Mouse (Mus musculus) forebrain, embryonic 14.5 days (tissue): ENCODE data around the gene Dcun1d3. TPM values are rescaled to one million over a fixed set of nuclear protein-coding genes. Genes with fewer than 3 reads are reported as not detected.

Source experiments
- ATAC-seq: fragments of 200-750 bp; cut with Nextera tagmentation; 2 replicates; pipeline ENCODE4 v1.8.0; 2017; ENCODE audit warnings: mild to moderate bottlenecking, moderate library complexity
- DNase-seq: peaks from one replicate; pipeline ENCODE4 v3.0.0-alpha.2; 2015; ENCODE audit warnings: low spot score
- H3K27ac ChIP-seq: fragments of 300-500 bp; sonication (generic); 2 replicates; pipeline ENCODE4 v1.5.1; 2014; ENCODE audit warnings: low read depth, mild to moderate bottlenecking, control low read depth, low read length, moderate library complexity
- H3K27me3 ChIP-seq: fragments of 300-500 bp; sonication (generic); replicated peaks from 2 replicates; pipeline ENCODE4 v1.6.1; 2014; ENCODE audit warnings: low read length, control low read depth, mixed read lengths; ENCODE audit not compliant: control insufficient read depth, insufficient read depth
- H3K36me3 ChIP-seq: fragments of 300-500 bp; sonication (generic); 2 replicates; pipeline ENCODE4 v1.6.1; 2014; ENCODE audit warnings: low read length, control low read depth; ENCODE audit not compliant: control insufficient read depth, insufficient read depth
- H3K4me1 ChIP-seq: fragments of 300-500 bp; sonication (generic); 2 replicates; pipeline ENCODE4 v1.6.1; 2014; ENCODE audit warnings: antibody characterized with exemption, low read length, control low read depth; ENCODE audit not compliant: control insufficient read depth, insufficient read depth
- H3K4me2 ChIP-seq: fragments of 300-500 bp; sonication (generic); 2 replicates; pipeline ENCODE4 v1.6.1; 2014; ENCODE audit warnings: mild to moderate bottlenecking, control low read depth, low read length
- H3K4me3 ChIP-seq: fragments of 300-500 bp; sonication (generic); 2 replicates; pipeline ENCODE4 v1.5.1; 2014; ENCODE audit warnings: low read depth, low read length, control low read depth
- H3K9ac ChIP-seq: fragments of 300-500 bp; sonication (generic); 2 replicates; pipeline ENCODE4 v1.6.1; 2014; ENCODE audit warnings: mild to moderate bottlenecking, low read length, control low read depth, moderate library complexity
- H3K9me3 ChIP-seq: fragments of 300-500 bp; sonication (generic); replicated peaks from 2 replicates; pipeline ENCODE4 v1.6.1; 2016; ENCODE audit warnings: low read length, control low read depth, mixed read lengths; ENCODE audit not compliant: control insufficient read depth
- WGBS: fragments of 180-500 bp; shearing (Covaris S2); extraction: QIAGEN DNeasy Blood & Tissue Kit; methylation state at CpG from one replicate; pipeline ENCODE4 v1.1.7; 2014; 5-methylcytosine and 5-hydroxymethylcytosine counted together
- polyA plus RNA-seq: library from polyadenylated mRNA; unstranded; fragments of >200 nt; fragmentation: Nextera tagmentation; extraction: Ambion mirVana; gene quantifications from 2 replicates; pipeline ENCODE4 v1.2.1, GENCODE M21; 2014

Dcun1d3 gene
- 9.2 and 10.3 TPM in 2 replicates for polyA plus RNA-seq

DNA sequence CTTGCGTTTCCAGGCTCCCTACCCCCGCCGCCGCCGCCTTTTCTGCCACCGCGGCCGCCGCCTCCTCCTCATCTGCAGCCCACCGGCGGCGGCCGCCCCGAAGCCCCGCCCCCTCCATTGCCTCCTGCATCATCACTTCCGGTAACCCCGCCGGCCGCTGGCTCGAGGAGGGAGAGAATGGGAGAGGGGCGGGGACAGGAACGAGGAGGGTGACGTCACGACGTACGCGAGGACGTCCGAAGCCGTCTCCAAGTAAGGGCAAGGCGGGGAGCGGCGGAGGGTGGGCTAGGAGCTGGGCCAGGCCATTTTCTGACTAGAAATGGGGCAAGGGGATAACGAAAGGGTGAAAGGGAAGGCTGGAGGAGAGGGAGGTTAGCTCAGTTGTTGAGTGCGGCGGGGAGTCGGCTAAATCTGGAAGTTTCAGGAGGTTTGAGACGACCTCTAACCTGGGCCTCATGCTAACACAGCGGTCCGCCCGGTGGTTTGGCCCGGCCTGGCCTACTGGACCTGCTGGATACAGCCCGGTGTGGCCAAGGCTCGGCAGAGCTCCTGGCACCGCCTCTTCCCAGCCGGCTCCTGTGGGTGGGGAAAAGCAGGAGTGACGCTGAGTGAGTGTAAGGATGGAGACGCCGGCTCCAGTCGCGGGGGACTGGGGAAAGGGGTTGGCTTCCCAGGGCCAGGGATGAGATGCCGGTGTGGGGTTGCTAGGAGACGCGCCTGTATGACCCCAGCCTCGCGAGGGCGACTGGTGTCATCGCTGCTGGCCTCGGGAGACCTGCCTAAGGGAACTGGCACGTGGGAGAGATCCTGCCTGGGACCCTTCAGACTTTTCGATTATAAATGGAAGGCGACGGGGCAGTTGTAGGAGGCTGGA is at the start of gene Dcun1d3, which contains the start of gene Lyrm1:
Gene Dcun1d3 (minus strand): TSS at position 660 of the 874 bp plus-strand sequence.
Gene Lyrm1 (plus strand): TSS at position 223 of the 874 bp plus-strand sequence.
- Histone ChIP-seq H3K4me2 (peak within 1 kb of the TSS; percentile 77), H3K27ac (peak within 1 kb of the TSS; percentile 93), H3K36me3 (no peaks in the 10 kb centered on the region), H3K9ac (peak within 1 kb of the TSS; percentile 67), H3K4me3 (peak within 1 kb of the TSS; percentile 60), H3K9me3 (no peaks in the 10 kb centered on the region), H3K4me1 (peaks cover 12% of the 10 kb centered on the region; the same call in 1 of the 2 replicates), H3K27me3 (no peaks in the 10 kb centered on the region)
- WGBS: under 1% methylated on average over 63 of the region's 63 CpGs
- peak; percentile 99 for DNase-seq
- peak; percentile 98 for ATAC-seq

DNA sequence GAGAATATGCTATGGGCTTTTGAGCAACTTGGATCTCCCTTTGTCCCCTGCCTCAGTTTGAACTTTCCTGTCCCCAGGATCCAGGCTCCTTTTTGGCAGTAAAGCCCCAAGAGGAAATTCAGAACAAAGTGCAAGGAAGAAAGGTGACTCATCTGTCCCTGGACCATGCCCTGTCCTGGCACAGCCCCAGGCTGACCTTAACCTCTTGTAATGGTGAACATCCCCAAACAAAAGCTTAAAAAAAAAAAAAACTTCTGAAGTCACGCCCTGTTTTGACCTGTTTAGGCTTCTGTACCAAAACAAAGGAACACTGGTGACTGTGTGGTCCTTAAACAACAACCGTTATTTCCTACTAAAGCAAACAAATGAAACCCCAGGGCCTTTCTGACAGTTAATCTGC is 45.5 kb upstream of the Dcun1d3 start:
- no peak for ATAC-seq
- H3K27me3 ChIP-seq: no peaks in the 10 kb centered on the region
- H3K9ac ChIP-seq: no peak overlapping the region
- no peak for DNase-seq
- no peaks in the 10 kb centered on the region for H3K9me3 ChIP-seq
- H3K27ac ChIP-seq: no peak overlapping the region
- no peak overlapping the region for H3K4me2 ChIP-seq
- H3K4me3 ChIP-seq: no peak overlapping the region
- no peaks in the 10 kb centered on the region for H3K36me3 ChIP-seq
- 72% methylated on average over 2 of the region's 2 CpGs for WGBS
- H3K4me1 ChIP-seq: no peaks in the 10 kb centered on the region

DNA sequence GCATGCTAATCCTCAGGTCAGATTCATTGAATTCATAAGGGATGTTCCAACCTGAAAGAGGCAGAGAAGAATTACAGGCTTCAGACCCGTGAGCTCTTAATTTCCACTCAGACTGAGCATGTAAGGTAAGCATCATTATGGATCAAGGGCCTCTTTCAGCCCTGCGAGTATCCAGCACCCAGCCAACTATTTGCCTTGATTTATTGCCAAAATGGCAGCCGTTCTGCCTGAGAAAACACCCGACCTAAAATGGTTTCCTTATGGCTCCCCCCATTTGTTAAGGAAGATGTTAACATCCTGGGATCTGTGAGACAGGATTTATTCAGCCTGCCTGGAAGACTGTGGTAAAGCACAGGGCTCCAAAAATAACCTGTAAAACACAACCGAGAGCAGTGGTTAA is 40.9 kb upstream of the Dcun1d3 start:
- no peaks in the 10 kb centered on the region for H3K4me1 ChIP-seq
- no peaks in the 10 kb centered on the region for H3K36me3 ChIP-seq
- ATAC-seq (no peak), DNase-seq (peak; percentile 6)
- H3K27me3 ChIP-seq: no peaks in the 10 kb centered on the region
- no peak overlapping the region for H3K4me2 ChIP-seq
- H3K9me3 ChIP-seq: no peaks in the 10 kb centered on the region
- WGBS: 77% methylated on average over 5 of the region's 5 CpGs
- H3K9ac ChIP-seq: no peak overlapping the region
- H3K4me3 ChIP-seq: no peak overlapping the region
- H3K27ac ChIP-seq: no peak overlapping the region

DNA sequence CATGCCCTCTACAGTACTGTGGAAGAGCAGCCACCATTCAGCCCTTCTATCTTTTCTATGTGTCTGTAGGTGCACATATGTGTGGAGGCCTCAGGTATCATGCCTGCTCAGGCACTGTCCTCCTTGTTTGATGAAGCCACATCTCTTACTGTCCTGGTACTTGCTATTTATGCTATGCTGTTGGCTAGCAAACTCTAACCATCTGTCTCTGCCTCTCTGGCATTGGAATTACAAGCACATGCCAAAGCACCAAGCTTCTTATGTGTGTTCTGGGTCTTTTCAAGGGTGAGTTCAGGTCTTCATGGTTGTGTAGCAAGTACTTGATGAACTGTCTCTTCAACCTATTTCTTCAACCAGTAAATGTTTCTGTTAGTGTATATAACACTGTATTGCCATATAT is 40.2 kb upstream of the Dcun1d3 start:
- peak; percentile 4 for DNase-seq
- Histone ChIP-seq H3K27ac (no peak overlapping the region), H3K4me1 (no peaks in the 10 kb centered on the region), H3K9ac (no peak overlapping the region), H3K9me3 (no peaks in the 10 kb centered on the region), H3K27me3 (no peaks in the 10 kb centered on the region), H3K36me3 (no peaks in the 10 kb centered on the region), H3K4me2 (no peak overlapping the region), H3K4me3 (no peak overlapping the region)
- no peak for ATAC-seq

DNA sequence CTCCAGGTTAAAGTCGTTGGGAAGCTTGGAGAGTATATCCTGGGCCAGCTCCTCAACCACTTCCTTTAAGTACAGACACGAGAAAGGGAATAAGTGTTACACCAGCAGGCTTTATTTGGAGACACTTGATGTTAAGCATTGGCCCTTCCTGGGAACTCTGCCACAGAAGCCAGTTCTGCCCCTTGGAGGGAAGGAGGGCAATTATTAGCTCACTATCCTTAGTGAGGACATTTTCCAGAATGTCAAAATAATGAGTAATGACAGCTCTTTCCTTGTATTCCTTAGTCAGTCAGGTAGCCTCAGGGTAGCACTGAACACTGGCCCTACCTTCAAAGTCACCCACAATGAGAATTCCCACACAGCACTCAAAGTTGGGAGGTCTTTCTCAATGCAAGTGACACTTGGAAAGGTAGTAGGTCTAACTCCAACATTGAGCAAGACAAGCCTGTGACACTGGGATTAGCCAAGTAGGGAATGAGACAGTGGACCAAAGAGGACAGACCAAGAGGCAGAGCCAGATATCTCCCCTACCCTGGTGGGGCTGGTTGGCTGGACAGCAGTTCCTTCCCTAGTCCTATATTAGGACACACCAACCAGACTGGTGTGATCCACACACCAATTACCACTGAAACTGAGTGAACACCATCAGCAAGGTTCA is 32.8 kb upstream of the Dcun1d3 start:
- Histone ChIP-seq H3K27ac (no peak overlapping the region), H3K36me3 (no peaks in the 10 kb centered on the region), H3K4me3 (no peak overlapping the region), H3K9me3 (no peaks in the 10 kb centered on the region), H3K9ac (no peak overlapping the region), H3K27me3 (no peaks in the 10 kb centered on the region), H3K4me2 (no peak overlapping the region), H3K4me1 (no peaks in the 10 kb centered on the region)
- DNase-seq: no peak
- no peak for ATAC-seq
- whole genome bisulfite sequencing: 70% methylated on average over 2 of the region's 2 CpGs

DNA sequence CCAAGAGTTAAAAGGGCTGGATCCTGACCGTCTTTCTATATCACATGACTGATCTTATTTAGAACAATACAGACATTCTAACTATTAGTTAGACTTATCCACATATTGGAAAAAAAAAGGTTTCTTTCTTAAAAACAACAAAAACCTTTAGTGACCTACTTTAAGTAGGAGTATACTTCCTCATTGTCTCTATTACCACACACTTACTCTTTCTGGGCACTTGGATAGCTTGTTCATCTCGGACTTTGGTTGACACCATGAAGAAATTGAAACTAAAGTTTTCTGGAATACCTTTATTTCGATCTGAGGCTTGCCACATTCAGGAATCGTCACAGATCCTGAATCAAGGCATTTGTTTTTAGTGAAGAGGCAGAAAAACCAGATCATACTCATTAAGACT is 25.0 kb upstream of the Dcun1d3 start:
- 78% methylated on average over 4 of the region's 4 CpGs for WGBS
- H3K9ac ChIP-seq: no peak overlapping the region
- no peaks in the 10 kb centered on the region for H3K9me3 ChIP-seq
- no peak overlapping the region for H3K4me3 ChIP-seq
- DNase-seq: no peak
- no peaks in the 10 kb centered on the region for H3K4me1 ChIP-seq
- H3K4me2 ChIP-seq: no peak overlapping the region
- no peak for ATAC-seq
- no peaks in the 10 kb centered on the region for H3K27me3 ChIP-seq
- H3K27ac ChIP-seq: no peak overlapping the region
- no peaks in the 10 kb centered on the region for H3K36me3 ChIP-seq

DNA sequence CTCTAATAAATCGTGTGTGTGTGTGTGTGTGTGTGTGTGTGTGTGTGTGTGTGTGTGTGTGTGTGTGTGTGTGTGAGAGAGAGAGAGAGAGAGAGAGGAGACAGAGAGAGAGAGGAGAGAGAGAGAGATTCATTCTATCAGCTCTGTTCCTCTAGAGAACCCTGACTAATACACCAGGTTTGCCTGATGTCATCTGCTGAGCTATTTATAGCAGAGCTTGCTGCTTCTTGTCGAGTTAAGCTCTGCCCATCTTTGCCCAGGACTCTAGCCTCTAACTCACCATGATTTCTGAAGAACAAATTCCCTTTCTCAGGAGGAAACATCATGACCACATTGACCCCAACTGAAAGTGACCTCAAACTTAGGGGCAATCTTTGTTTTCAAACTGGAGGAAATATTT is 24.4 kb upstream of the Dcun1d3 start:
- no peak for ATAC-seq
- 67% methylated on average over 2 of the region's 2 CpGs for WGBS
- no peak overlapping the region for H3K4me3 ChIP-seq

DNA sequence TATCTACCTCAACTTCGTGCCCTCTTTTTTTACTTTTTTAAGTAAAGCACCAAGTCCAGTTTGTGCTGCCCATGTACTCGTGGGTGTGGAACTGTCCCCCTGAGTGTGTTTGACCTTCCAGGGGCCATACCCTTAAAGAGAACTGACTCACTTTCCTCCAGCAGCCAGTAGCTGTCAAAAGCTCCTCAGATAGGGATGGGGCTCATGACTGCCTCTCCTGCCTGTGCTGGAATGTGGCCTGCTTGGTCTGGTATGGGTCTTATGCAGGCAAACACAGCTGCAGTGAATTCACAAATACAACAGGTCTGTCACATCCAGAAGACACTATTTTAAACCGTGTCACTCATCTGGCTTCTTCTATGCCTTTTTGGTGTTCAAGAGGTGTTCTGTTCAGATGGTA is 15.6 kb upstream of the Dcun1d3 start:
- Histone ChIP-seq H3K36me3 (no peaks in the 10 kb centered on the region), H3K4me3 (no peak overlapping the region), H3K9ac (no peak overlapping the region), H3K9me3 (no peaks in the 10 kb centered on the region), H3K27me3 (no peaks in the 10 kb centered on the region), H3K27ac (no peak overlapping the region), H3K4me2 (no peak overlapping the region), H3K4me1 (no peaks in the 10 kb centered on the region)
- DNase-seq: no peak
- ATAC-seq: no peak
- WGBS: 76% methylated on average over 3 of the region's 3 CpGs

More for the DNA sequence above, 24.4 kb upstream of the Dcun1d3 start:
- H3K9ac ChIP-seq: no peak overlapping the region
- H3K4me1 ChIP-seq: no peaks in the 10 kb centered on the region
- H3K36me3 ChIP-seq: no peaks in the 10 kb centered on the region
- H3K9me3 ChIP-seq: no peaks in the 10 kb centered on the region
- no peak overlapping the region for H3K4me2 ChIP-seq
- H3K27ac ChIP-seq: no peak overlapping the region
- no peaks in the 10 kb centered on the region for H3K27me3 ChIP-seq
- no peak for DNase-seq
